Mouse (Mus musculus) megakaryocyte, adult 5-6 weeks (primary cell): ENCODE results near the gene Ltb4r2. TPM values are rescaled to one million over a fixed set of nuclear protein-coding genes. Genes with fewer than 3 reads are reported as not detected.
"Not testable (repeated sequence)": the region's sequence is repeated elsewhere in the genome, so short reads cannot be mapped to it uniquely, and the experiment has no call there.

Experiments
- ATAC-seq: 2 replicates; pipeline ENCODE4 v1.8.0; 2016; ENCODE audit warnings: mild to moderate bottlenecking, inconsistent platforms; ENCODE audit not compliant: poor library complexity, severe bottlenecking
- total RNA-seq, 2 experiments: library from RNA; stranded (forward) in 1 of 2; stranded (reverse) in 1 of 2; fragments of 153-499, 151-499 nt in 1 of 2; fragments of 221-1000, 200-1000 nt in 1 of 2; gene quantifications; 2 replicates each; pipeline versions ENCODE4 v1.2.3 to v1.2.4; 2015 to 2017

Gene Ltb4r2
- total RNA-seq, 2 experiments from 2014 or later, result 0.16 to 0.33 TPM

DNA sequence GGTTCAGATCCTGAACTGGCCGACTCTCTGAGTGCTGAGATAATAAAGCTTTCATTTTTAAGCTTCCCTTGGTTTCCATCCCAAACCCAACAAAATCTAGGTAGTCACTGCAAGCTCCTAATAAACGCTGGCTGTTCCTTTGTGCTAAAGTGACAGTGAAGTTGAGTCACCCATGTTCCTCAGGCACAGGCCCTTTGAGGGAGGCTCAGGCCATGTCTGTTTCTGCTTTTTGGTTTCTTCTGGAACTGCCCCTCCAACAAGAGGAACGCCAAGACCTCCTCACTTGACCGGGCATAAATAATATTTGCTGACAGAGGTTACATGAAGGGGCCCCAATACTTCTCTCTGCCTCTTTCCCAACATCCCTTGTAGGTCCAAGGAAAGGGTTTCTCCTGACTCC lies 25.5 kb upstream of the Ltb4r2 start:
- peak; percentile 51; the same call in 1 of the 2 replicates for ATAC-seq

DNA sequence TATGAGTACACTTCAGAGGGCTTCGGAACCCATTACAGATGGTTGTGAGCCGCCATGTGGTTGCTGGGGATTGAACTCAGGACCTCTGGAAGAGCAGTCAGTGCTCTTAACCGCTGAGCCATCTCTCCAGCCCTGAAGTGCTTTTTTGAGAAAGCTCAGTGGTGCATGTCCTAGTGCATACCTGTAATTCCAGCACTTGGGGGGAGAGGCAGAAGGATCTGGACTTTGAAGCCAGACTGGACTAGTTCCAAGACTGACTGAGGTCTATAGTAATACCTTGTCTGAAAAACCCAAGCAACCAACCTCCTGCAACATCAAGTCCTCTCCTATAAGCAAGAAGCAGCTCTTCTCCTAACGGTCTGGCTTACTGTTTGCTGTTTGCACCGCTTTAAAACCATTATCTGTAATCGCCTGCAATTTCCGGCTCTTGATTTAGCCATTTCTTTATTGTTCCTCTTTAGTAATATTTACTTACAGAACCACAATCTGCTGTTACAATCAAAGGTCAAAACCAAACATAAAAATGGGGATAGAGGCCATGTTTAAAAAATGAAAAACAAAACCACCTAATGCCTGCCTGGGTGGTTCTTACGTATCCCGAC lies 24.0 kb upstream of the Ltb4r2 start:
- ATAC-seq, result peak; percentile 51

DNA sequence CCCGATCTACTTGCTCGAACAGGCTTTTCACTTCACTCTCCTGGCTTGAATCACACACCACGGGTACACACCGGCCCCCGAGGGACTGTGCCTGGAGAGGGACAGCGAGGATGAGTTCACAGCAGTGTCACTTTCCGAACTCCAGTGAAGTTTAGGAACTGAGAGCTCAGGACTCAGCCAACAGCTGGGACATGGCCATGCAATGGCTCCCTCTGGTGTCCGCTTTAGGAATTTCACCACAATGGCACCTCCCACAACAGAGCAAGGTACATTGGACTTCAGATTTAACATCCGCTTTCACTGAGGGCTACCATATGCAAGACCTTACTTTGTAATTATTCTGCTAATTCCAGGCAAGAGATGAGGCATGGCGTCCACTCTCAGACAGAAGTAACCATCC lies 17.5 kb upstream of the Ltb4r2 start:
- ATAC-seq, result peak; percentile 89

DNA sequence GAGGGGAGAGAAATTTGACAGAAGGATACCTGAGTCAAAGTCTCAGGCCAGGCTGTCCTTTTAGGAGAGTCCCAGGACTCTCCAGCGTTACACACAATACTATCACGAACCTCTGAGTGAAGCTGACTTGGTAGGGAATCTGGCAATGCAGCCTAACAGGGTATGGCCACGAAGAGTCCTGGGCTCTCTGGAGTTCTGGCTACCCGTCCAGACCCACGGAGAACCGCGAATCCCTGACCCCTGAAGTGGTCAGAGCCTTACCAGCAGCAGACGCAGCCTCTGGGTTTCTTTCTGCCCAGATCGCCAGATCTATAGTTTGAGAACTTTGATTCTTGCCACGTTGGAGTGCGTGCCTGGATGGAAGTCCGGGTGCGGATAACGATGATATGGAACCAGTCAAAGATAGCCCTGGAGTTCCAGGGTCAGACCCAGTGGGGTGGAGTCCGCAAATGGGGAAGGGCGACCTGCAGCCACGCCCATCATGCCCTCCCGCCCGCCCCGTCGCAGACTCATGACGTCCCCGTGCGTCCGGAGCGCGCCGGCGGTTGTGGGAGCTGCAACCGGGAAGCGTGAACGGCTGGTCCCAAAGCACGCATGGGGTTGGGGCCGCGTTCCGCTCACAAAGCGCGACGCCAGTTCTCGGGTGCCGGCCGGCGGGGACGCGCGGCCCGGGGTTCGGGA lies 15.9 kb upstream of the Ltb4r2 start, which contains the start of the genes Dhrs1 and Nop9:
TSS of gene Dhrs1 (minus strand) at position 511 of the 681 bp plus-strand sequence.
TSS of gene Nop9 (plus strand) at position 514 of the 681 bp plus-strand sequence.
- ATAC-seq, result peak; percentile 88

DNA sequence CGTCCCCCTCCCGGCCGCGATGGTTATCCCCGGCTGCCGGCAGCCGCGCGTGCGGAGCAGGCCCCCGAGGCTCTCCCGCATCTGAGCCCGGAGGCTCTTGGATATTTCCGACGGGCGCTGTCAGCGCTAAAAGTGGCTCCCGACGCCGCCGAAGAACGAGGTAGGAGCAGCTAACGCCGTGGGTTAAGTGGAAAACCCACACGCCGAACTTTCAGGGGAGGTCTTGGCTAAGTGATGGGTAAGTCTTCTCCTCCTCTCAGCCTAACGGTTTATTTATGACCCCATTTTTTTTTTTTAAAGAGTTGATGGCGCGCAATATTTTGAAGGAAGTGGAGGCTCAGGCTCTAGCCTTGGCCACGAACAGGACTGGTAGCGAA lies 15.4 kb upstream of the Ltb4r2 start:
- no peak for ATAC-seq

DNA sequence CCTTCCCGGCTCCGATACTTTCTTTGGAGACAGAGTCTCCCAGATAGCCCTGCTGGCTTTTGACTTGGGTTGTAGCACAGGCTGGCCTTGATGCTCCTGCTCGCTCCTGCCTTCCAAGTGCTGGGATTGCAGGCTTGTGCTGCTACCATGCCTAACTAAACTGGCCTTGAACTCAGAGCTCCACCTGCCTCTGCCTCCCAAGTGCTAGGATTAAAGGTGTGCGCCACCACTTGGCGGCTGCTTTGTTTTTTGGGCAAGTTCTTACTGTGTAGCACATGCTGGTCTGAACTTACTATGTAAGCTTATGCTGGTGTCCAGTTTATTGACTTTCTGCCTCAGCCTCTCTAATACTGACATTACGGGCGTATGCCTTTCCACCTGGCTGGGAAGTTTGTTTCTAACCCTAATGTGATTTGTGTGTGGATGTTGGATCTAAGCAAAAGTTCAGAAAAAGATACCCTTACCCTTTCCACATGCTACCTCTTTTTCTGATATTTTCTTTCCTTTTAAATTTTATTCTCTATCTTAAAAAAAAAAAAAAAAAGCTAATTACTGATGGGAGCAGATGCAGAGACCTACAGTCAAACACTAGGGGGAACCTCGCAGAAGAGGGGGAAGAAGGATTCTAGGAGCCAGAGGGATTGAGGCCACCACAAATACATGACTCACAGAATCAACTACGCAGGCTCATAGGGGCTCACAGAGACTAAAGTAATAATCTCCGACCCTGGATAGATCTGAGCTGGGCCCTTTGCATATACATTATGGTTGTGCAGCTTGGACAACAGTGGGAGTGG lies 14.0 kb upstream of the Ltb4r2 start:
- no peak for ATAC-seq

DNA sequence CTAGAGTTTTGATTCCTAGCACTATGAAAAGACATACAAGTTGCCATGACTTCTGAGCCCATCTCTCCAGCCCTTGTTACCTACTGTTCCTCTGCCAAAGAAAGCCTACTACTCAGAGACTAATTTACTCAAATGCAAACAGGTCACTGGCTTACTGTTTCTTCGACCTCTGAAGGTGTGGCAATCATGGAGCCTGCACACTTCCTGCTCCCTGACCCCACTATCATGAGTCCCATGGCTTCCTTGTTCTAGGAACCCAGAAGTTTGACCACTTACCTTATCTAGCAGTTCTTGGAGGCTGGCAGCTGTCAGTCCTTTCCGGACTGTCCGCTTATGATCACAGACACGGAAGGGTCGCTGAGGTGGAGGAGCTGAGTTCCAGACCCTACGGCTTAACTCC lies 3.7 kb upstream of the Ltb4r2 start:
- no peak for ATAC-seq

DNA sequence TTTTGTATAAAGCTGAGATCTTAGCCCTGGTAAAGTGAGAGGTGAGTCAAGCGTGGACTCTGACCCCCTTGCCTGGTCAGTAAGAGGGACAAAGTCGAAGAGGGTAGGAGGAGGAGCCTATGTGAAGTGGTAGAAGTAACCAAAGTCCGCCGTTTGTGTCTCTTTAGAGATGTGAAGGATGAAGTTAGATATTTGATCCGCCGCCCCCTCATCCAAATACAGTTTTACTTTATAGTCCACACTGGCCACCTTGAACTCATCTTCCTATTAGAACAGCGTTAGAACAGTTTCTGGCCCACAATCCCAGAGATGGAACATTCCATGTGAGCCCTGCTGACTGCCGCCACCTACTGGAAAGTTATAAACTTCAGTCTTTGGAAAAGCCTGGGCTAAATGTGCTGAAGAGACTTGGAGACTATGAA lies 2.9 kb upstream of the Ltb4r2 start, which contains the start of gene Cideb:
TSS of gene Cideb (minus strand) at position 96 of the 422 bp plus-strand sequence.
- ATAC-seq, result peak; percentile 45; the same call in 1 of the 2 replicates

DNA sequence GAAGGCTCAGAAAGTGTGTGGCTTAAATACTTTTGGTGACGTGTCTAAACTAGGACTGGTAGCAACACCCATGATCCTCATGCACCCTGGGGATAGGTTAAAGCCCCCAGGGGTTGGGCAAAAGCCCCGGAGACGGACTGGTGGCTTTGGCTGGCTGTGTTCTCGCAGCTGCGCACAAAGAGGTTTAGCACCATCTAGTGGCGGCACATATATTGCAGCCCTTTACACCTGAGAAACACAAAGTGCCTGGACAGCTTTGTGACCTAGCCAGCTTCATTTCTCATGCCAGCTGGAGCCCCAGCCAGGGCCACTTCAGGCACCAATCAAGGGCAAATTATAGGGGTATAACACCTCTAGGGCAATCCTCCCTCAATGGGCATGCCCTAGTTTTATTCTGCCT lies 1.1 kb upstream of the Ltb4r2 start:
- ATAC-seq, result not testable (repeated sequence)

DNA sequence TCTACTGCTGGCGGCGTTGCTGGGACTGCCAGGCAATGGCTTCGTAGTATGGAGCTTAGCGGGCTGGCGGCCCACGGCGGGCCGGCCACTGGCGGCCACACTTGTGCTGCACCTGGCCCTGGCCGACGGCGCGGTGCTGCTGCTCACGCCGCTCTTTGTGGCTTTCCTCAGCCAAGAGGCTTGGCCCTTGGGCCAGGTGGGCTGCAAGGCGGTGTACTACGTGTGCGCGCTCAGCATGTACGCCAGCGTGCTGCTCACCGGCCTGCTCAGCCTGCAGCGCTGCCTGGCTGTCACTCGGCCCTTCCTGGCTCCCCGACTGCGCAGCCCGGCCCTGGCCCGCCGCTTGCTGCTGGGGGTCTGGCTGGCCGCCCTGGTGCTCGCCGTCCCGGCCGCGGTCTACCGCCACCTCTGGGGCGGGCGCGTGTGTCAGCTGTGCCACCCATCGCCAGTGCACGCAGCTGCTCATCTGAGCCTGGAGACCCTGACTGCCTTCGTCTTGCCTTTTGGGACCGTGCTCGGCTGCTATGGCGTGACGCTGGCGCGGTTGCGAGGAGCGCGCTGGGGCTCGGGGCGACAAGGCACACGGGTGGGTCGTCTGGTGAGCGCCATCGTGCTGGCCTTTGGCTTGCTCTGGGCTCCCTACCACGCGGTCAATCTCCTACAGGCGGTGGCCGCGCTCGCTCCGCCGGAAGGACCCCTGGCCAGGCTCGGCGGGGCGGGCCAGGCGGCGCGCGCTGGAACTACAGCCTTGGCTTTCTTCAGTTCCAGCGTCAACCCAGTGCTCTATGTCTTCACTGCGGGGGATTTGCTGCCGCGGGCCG lies 983 bp downstream of the Ltb4r2 start:
- peak; percentile 17 for ATAC-seq

DNA sequence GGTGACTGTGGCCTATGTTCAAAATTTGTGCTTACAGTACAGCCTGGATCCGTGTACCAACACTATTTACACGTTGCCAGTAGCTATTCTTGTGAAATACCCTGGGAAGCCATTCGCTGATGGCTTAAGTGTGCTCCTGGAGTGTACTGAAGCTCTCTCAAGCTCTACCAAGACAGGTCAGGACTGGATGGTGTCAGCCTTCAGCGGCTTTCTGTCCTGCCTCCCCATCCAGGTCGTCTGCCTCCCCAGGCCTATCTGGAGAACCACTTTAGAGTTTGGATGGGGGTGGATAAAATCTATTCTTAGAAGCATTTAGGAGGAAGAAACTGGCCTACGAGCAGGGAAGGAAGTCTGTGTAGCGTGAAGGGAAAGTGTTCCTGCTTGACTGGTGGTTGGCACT lies 1.9 kb downstream of the Ltb4r2 start:
- no peak for ATAC-seq

DNA sequence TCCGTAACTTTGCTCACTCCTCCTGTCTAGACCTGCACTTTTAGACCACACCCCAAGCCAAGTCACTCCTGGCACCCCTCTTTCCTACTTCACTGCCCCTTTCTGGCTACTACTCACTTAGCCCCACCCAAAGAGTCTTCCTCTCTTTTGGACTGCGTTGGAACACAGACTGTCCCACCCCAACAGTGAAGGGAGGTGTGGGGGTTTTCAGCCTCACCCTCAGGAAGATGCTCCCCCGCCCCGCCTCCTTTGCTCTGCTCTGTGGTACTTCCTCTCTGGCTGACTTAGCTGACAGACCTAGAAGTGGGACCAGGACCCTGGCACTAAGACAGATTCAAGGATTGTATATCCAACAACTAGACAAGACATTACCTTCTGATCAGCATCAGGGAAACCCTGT lies 4.5 kb downstream of the Ltb4r2 start, which contains the start of gene Ltb4r1:
TSS of gene Ltb4r1 (plus strand) at position 267 of the 400 bp plus-strand sequence.
- peak; percentile 55 for ATAC-seq

DNA sequence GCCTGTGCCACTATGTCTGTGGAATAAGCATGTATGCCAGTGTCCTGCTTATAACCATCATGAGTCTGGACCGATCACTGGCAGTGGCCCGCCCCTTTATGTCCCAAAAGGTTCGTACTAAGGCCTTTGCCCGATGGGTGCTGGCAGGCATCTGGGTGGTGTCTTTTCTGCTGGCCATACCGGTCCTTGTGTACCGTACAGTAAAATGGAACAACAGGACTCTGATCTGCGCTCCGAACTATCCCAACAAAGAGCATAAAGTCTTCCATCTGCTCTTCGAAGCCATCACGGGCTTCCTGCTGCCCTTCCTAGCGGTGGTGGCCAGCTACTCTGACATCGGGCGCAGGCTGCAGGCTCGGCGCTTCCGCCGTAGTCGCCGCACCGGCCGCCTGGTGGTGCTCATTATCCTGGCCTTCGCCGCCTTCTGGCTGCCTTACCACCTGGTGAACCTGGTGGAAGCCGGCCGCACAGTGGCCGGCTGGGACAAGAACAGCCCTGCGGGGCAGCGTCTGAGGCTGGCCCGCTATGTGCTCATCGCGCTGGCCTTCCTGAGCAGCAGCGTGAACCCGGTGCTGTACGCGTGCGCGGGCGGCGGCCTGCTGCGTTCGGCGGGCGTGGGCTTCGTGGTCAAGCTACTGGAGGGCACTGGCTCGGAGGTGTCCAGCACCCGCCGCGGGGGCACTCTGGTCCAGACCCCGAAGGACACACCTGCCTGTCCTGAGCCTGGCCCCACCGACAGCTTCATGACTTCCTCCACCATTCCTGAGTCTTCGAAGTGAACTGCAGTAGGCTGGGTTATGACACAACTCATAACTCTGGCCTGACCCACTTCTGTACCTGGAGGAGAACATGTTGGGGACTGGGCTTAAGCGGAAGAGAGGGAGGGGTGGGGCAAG lies 6.5 kb downstream of the Ltb4r2 start:
- peak; percentile 41 for ATAC-seq

DNA sequence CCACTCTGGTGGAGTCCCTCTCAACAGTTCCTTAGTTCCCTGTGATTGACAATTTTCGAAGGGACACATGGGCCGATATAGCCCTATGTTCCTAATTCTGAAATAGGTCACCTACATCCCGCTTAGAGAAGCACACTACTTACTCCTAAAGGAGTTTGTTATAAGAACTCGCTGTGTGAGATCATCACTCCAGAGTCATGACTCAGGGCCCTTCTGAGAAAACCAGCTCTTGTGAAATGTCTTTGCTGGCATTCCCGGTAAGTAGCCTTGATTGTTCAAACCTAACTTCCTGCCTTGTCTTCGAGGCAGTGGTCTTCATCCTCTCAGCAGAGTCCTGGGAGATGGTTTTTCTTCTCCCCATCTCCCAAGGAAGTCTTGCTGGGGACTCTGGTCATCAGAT lies 7.3 kb downstream of the Ltb4r2 start:
- no peak for ATAC-seq

DNA sequence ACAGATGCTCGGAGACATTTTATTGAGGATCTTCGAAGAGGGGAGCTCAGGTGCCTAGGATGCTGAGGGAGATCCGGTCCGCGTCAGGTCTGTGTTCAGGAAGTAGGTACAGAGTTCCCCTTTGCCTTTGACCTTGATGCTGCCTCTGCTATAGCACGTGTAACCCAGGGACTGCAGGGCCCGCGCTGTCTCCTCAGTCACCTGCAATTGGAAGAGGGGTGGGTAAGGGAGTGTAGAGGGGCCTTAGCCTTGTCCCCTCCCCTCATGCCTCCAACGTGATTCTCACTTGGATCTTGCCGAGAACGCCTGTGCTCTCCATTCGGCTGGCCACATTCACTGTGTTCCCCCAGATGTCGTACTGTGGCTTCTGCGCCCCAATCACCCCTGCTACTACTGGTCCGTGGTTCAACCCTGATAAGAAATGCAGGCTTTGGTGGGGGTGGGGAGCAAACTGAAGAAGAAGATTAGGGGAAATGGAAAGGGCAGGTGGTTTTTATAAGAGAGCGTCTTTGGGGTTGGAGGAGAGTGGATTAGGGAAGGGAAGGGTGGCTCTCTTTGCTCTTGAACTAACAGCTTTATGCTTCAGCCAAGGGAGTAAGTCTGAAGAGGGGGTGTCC lies 8.0 kb downstream of the Ltb4r2 start:
- no peak for ATAC-seq

DNA sequence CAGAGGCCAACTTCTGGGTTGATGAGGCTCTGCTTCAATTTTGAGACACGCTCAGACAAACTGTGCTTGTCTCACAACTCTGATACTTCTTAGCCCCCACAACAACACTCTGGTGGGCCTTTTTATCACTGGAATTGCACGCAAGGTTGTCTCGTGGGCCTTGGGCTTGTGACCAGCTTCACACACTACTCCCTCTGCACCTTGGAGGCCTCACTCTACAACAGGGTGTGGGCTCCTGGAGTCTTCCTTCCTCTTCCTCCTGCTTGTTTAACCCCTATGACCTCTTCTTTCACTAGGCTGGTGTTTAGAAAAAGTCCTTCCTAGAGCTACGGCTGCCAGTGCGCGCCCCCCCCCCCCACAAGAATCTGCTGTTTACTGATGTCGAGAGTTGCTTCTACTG lies 15.5 kb downstream of the Ltb4r2 start:
- no peak for ATAC-seq

DNA sequence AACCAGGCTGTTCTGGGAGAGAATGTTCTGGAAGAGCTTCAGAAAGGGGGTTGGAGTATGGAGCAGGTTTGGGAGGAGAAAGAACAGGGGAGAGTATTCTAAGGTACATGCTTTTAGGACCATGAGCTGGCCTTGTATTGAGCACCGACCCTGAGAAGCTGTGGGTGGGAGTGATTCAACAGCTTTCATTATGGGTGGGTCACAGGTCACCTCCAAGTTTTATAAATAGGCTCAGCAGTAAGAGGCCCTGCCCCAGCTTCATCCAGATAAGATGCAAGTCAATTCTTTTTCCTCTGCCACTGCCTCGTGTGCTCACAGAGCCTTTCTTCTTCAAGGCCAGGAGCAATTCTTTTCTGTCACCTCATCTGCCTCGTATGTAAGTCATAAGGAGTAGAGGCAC lies 15.9 kb downstream of the Ltb4r2 start:
- no peak for ATAC-seq

DNA sequence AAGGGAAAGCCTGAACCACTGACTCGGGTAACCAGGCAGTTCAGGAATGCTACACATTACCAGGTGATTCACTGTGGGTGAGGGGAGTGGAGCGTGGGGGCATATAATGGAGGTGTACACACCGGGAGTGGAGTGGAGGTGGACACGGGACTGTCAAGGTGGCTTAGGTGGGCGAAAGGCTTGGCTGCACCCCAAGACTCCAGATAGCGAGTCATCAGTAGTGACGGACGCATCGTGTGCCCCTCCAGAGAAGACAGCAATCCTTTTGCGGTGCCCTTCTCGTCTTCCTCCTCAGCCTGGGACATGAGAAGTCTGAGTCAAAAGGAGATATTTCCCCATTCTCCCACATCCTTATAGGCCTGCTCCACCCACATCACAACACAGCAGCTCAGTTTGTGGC lies 16.6 kb downstream of the Ltb4r2 start:
- ATAC-seq, result peak; percentile 43; the same call in 1 of the 2 replicates

DNA sequence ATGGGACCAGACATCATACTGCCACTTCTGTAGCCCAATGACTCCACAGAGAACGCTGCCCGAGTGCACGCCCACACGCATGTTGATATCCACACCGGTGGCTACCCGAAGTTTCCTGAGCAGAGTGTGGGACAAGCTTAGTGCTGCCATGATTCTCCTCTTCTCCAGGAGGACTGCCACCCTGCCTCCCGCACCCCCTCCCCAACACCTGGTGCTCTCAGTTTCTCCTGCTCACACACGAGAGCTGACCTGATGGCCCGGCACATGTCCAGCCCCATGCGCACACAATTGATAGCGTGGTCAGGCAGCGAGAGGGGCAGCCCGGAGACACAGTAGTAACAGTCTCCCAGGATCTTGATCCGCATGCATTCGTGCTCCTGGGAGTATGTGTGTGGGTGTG lies 17.5 kb downstream of the Ltb4r2 start:
- ATAC-seq, result no peak
